Mouse (Mus musculus) heart, embryonic 11.5 days (tissue): ENCODE measurements around the gene Olfr90. TPM values are rescaled to one million over a fixed set of nuclear protein-coding genes. Genes with fewer than 3 reads are reported as not detected.

Experiments used
- ATAC-seq: fragments of 200-750 bp; cut with Nextera tagmentation; replicated peaks from 2 replicates; pipeline ENCODE4 v1.8.0; 2017; ENCODE audit warnings: moderate library complexity; ENCODE audit not compliant: insufficient number of reproducible peaks, low FRiP score, low TSS enrichment
- H3K27ac ChIP-seq: fragments of 300-500 bp; sonication (generic); 2 replicates; pipeline ENCODE4 v1.5.1; 2014; ENCODE audit warnings: mild to moderate bottlenecking, low read depth, low read length
- H3K27me3 ChIP-seq: fragments of 300-500 bp; sonication (generic); 2 replicates; pipeline ENCODE4 v1.6.1; 2014; ENCODE audit warnings: mild to moderate bottlenecking, low read length, mixed read lengths; ENCODE audit not compliant: control insufficient read depth, insufficient read depth
- H3K36me3 ChIP-seq: fragments of 300-500 bp; sonication (generic); 2 replicates; pipeline ENCODE4 v1.6.1; 2014; ENCODE audit warnings: mild to moderate bottlenecking, low read length, moderate library complexity, mixed read lengths; ENCODE audit not compliant: control insufficient read depth, insufficient read depth
- H3K4me1 ChIP-seq: fragments of 300-500 bp; sonication (generic); 2 replicates; pipeline ENCODE4 v1.6.1; 2014; ENCODE audit warnings: low read length; ENCODE audit not compliant: control insufficient read depth, insufficient read depth
- H3K4me2 ChIP-seq: fragments of 300-500 bp; sonication (generic); 2 replicates; pipeline ENCODE4 v1.6.1; 2014; ENCODE audit warnings: mild to moderate bottlenecking, moderate library complexity
- H3K4me3 ChIP-seq: fragments of 300-500 bp; sonication (generic); 2 replicates; pipeline ENCODE4 v1.5.1; 2014; ENCODE audit warnings: low read depth, low read length
- H3K9ac ChIP-seq: fragments of 300-500 bp; sonication (generic); 2 replicates; pipeline ENCODE4 v1.6.1; 2014; ENCODE audit warnings: mild to moderate bottlenecking, low read depth, low read length, moderate library complexity
- H3K9me3 ChIP-seq: fragments of 300-500 bp; sonication (generic); replicated peaks from 2 replicates; pipeline ENCODE4 v1.6.1; 2016; ENCODE audit warnings: low read length; ENCODE audit not compliant: control insufficient read depth
- WGBS: fragments of 180-500 bp; shearing (Covaris S2); extraction: QIAGEN DNeasy Blood & Tissue Kit; methylation state at CpG from one replicate; pipeline ENCODE4 v1.1.7; 2014; ENCODE audit not compliant: insufficient replicate concordance; 5-methylcytosine and 5-hydroxymethylcytosine counted together
- polyA plus RNA-seq: library from polyadenylated mRNA; unstranded; fragments of >200 nt; fragmentation: Nextera tagmentation; extraction: Ambion mirVana; gene quantifications from 2 replicates; pipeline ENCODE4 v1.2.1, GENCODE M21; 2014

Gene Olfr90
- polyA plus RNA-seq, 1 experiment from 2014 or later: not detected

- Histone ChIP-seq H3K27ac (no peak overlapping the region), H3K4me3 (no peak overlapping the region), H3K4me2 (no peak overlapping the region), H3K27me3 (no peaks in the 10 kb centered on the region), H3K9ac (no peak overlapping the region), H3K9me3 (no peaks in the 10 kb centered on the region), H3K4me1 (no peaks in the 10 kb centered on the region), H3K36me3 (no peaks in the 10 kb centered on the region)
- ATAC-seq: no peak
- WGBS: 67% methylated on average over 2 of the region's 2 CpGs
Measured at GRCm38 (mm10) chr17:37039127-37039894, 49.0 kb downstream of the Olfr90 start.

Other genes starting within 250 kb of the Olfr90 start
- 0.31 and 0.39 TPM in 2 replicates for gene Trim15, start 221.3 kb downstream of the Olfr90 start, polyA plus RNA-seq
- gene Trim10, start 218.9 kb downstream of the Olfr90 start, polyA plus RNA-seq: 28.7 and 32.3 TPM in 2 replicates
- gene Trim40, start 198.4 kb downstream of the Olfr90 start, polyA plus RNA-seq: not detected in 2 replicates
- gene Trim31, start 190.4 kb downstream of the Olfr90 start, polyA plus RNA-seq: not detected in 2 replicates
- gene Rnf39, start 145.6 kb downstream of the Olfr90 start, polyA plus RNA-seq: 0.10 and 0.17 TPM in 2 replicates
- gene Ppp1r11, start 136.8 kb downstream of the Olfr90 start, polyA plus RNA-seq: 97.4 and 105 TPM in 2 replicates
- 42.9 and 44.1 TPM in 2 replicates for gene Znrd1, start 129.9 kb downstream of the Olfr90 start, polyA plus RNA-seq
- gene Znrd1as, start 129.9 kb downstream of the Olfr90 start, polyA plus RNA-seq: 7.9 and 8.6 TPM in 2 replicates
- gene 2410137M14Rik, start 107.3 kb downstream of the Olfr90 start, polyA plus RNA-seq: not detected in 2 replicates
- gene H2-M5, start 99.0 kb downstream of the Olfr90 start, polyA plus RNA-seq: 0.24 and 0.49 TPM in 2 replicates
- 66.7 and 70.1 TPM in 2 replicates for gene Zfp57, start 87.3 kb downstream of the Olfr90 start, polyA plus RNA-seq
- gene Mog, start 65.1 kb downstream of the Olfr90 start, polyA plus RNA-seq: 0.25 TPM in 1 of 2 replicates, not detected in the other
- gene Gabbr1, start 42.5 kb downstream of the Olfr90 start, polyA plus RNA-seq: 4.4 and 6.0 TPM in 2 replicates
- not detected in 2 replicates for gene Olfr91, start 9.8 kb upstream of the Olfr90 start, polyA plus RNA-seq
- not detected in 2 replicates for gene Olfr92, start 31.6 kb upstream of the Olfr90 start, polyA plus RNA-seq
- not detected in 2 replicates for gene Olfr93, start 73.0 kb upstream of the Olfr90 start, polyA plus RNA-seq
- gene Ubd, start 105.4 kb upstream of the Olfr90 start, polyA plus RNA-seq: not detected in 2 replicates
- gene Olfr94, start 112.5 kb upstream of the Olfr90 start, polyA plus RNA-seq: not detected in 2 replicates
- not detected in 2 replicates for gene Olfr95, start 124.6 kb upstream of the Olfr90 start, polyA plus RNA-seq
- gene Olfr96, start 131.6 kb upstream of the Olfr90 start, polyA plus RNA-seq: not detected in 2 replicates
- gene Olfr97, start 148.8 kb upstream of the Olfr90 start, polyA plus RNA-seq: not detected in 2 replicates
- gene Olfr98, start 175.2 kb upstream of the Olfr90 start, polyA plus RNA-seq: not detected in 2 replicates
- gene H2-M3, start 181.7 kb upstream of the Olfr90 start, polyA plus RNA-seq: 0.55 and 0.72 TPM in 2 replicates
- gene Olfr99, start 195.0 kb upstream of the Olfr90 start, polyA plus RNA-seq: not detected in 2 replicates
- not detected in 2 replicates for gene Olfr101, start 215.8 kb upstream of the Olfr90 start, polyA plus RNA-seq
- not detected in 2 replicates for gene Olfr102, start 228.6 kb upstream of the Olfr90 start, polyA plus RNA-seq